Mouse (Mus musculus) leukemia stem cell, adult 10-12 weeks (primary cell): Measurements from ENCODE around the gene Mlst8. TPM values are rescaled to one million over a fixed set of nuclear protein-coding genes. Genes with fewer than 3 reads are reported as not detected.

ENCODE experiments used
- polyA plus RNA-seq: library from polyadenylated mRNA; stranded (reverse); fragments of >175 nt; gene quantifications from 2 replicates; pipeline ENCODE4 v1.2.3, GENCODE M21; 2012; ENCODE audit warnings: low replicate concordance

Mlst8 gene
- polyA plus RNA-seq, result 6.4 and 15.9 TPM in 2 replicates

DNA sequence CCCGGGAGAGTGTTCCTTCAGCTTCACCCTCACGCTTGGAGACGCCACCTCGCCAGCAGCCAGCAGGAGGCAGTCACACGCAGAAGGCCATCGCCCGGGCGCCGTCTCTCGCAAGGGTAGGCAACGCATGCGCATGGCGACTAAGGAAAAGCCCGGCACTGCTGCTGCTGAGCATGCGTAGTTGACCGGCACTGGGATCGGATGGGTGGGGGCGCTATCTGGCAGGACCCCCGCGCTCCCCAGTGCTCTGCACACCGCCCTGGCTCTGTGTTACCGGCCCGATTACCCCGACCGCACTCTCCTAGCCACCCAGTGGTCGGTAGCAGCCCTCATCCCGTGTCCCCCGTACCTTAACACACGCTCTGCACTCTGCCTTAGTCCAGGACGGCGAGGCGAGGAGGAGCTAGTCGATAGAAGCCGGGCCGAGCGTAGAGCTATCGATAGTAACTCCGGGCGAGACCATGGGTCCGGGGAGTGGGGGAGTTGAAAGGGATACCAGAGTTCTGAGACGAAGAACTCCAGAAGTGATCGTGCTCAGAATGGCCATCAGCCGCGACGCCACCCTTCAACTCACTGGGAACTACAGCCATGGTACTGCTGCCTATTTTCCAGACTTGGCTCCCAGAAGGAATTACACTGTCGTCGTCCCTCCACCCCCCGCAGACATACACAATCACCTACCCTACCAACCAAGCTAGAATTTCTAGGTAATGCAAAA is at the start of gene Mlst8:
TSS of gene Mlst8 (minus strand) at position 416 of the 718 bp plus-strand sequence.

DNA sequence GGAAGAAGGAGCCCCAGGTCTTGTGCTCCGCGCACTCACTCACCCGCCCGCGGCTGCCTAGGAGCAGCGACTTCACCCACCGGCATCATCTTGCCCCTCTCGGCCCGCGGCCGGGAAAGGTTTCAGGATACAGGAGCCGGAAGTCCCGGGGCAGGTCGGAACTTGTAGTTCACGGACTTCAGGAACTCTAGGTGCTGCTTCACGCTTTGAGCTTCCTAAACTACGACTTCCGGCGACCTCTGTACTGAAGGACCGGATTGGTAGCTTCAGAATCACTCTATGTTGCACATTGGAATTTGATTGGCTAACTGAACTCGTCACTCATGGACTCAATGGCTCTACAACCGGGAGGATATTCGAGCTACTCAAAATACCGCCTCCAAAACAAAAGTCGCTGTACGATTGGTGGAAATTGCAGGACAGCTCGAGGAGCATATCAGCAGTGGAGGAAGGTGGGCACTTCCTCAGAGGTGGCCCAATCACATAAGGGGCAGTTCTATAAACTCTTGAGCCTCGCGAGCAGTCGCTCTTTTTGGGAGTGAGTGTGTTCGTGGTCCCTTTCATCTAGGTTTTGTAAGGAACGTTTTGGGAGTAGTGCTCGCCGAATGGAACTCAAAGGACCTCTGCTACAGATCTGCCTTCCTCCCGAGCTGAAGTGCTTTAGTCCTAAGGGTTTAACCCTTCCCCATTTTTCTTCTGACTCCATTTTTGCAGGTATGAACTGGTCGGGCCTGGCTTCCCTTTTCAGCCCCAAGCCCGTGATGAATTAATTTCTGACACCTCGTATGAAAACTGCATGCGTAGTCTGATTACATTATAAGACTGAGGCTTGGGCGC is 49.1 kb upstream of the Mlst8 start, which contains the start of gene Traf7:
TSS of gene Traf7 (minus strand) at position 216 of the 837 bp plus-strand sequence.

DNA sequence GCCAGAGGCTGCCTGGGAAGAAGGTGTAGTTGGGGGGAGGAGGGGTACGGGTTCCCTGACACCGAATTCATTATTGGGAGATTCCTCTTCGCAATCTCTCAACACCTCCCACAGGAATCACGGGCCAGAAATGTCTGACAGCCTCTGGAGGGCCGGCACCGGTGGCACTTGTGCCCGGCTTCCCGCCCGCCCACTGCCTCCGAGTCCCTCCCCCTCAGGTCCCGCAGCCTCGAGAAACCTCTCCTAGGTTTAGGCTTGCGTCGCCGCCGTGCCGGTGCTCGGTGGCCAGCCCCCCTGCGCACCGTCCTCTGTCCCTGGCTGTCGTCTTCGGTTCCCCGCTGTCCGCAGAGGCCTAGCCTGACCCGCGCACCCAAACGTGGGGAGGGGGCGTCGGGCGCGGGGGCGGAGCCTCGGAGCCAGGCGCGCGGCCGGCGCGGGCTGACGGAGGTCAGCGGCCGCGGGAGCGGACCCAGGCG is 9.3 kb upstream of the Mlst8 start, which contains the start of gene Caskin1:
TSS of gene Caskin1 (plus strand) at position 416 of the 476 bp plus-strand sequence.

DNA sequence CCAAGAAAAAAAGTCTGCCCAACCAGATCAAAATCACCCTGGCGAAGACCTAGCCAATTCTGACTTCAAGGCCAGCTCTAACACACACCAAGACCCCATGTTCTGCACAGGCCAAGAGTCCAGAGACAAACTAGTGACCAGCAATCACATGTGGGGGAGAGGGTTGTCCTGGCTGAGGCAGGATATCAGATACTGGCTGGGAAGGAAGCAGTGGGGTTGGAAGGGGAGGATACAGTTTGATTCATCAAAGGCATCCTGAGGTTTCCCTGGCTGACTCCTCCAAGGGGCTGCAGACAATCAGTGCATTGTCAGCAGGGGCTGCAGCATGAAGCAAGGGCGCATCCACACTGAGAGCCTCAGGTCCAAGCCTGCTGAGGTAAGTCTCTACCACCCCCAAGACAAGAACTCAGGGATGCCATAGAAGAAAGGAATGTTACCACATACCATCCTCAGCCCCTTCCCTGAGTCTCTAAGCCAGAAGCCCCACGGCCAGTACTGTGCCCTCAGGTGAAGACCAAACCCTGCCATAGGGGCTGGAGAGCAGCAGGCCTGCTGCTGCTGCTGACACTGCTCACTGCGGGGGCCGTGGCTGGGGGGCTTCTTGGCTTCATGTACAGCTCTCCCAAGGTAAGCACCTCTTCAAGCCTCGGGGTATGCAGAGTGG is 5.1 kb downstream of the Mlst8 start, which contains the start of gene Bricd5:
TSS of gene Bricd5 (plus strand) at position 273 of the 664 bp plus-strand sequence.

DNA sequence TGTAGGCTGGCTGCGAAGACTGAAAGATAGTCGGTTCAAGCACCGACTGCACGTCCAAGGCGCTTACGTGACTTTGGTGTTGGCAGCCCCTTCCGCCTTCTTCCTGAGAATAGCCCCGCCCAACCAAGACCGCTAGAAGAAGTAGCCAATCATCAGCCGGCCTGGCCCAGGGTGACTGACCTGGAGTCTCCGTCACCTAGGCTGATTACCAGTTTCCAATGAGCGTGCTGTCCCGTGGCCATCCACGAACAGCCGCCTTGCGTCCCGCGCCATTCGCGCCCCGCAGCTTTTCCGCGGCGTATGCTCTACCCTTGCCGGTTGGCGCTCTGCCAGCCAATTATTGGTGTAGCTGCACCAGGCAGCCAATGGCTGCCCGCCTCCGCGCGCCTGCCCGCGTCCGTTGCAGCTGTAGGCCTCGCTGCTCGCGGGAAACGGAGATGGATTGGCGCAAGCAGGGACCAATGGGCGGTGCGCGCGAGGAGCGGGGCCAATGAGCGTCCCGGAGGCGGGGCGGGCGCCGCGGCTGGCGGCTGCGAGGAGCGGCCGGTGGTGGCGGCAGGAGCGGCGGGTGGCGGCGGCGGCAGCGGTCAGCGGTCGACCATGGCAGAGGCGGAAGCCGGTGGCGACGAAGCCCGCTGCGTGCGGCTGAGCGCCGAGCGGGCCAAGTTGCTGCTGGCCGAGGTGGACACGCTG is 8.8 kb downstream of the Mlst8 start, which contains the start of the genes E4f1 and Pgp:
TSS of gene E4f1 (minus strand) at position 404 of the 693 bp plus-strand sequence.
TSS of gene Pgp (plus strand) at position 483 of the 693 bp plus-strand sequence.

DNA sequence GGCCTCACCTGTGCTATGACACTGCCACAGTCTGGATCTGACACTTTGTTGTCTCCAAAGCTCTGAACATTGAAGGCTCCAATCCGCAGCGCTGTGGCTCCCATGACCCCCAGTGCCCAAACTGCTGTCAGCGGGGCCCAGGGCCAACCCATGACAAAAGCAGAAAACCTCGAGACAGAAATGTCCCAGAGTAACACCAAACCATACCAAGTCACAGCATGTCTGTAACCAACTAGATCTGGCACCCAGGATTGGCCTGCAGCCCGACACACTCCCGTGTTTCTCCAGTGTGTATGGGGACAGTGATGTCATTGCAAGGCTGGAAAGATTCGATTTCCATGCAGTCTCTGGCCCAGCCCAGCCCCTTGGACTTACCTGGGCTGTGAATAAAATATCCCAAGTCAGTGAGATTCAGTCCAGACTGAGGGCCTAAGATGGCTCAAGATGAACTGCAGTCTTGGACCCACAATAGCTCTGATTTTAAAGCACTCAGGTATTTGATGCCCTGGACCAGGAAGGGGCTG is 36.2 kb downstream of the Mlst8 start, which contains the start of gene Dnase1l2:
TSS of gene Dnase1l2 (minus strand) at position 474 of the 524 bp plus-strand sequence.

DNA sequence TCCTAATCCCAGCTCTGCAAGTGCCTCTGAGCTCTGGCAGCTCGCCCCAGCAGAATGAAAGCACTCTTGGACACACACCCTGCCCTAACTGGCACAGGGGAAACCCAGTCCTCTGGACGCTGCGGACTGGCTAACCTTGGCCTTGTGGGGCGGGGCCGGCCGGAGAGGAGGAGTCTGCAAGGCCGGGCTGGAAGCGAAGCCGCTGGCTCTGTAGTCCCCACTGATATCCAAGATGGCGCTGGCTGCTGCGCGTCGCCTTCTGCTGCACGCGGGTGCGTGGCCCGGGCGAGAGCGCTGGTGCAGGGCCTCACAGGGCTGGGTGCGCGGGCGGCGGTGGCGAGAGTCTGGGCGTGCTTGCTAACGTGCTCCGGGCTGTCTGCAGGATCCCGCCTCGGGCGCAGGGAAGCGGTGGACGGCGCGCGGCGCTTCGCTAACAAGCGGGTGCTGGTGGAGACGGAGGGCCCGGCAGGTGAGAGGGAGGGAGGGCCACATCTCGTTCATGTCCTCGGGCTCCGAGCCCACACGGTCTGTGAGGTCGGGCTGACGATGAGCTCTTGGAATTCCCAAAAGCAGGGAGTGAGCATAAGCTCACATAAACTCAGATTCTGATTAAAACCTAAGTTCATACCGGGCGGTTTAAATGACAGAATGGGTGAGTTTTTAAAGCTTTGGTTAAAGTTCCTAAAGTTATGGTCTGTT is 52.3 kb downstream of the Mlst8 start, which contains the start of gene Eci1:
TSS of gene Eci1 (plus strand) at position 171 of the 699 bp plus-strand sequence.

Other genes starting within 250 kb of the Mlst8 start
- gene Ccnf, start 227.6 kb downstream of the Mlst8 start, polyA plus RNA-seq, result 65.1 and 76.8 TPM in 2 replicates
- gene Abca17, start 128.0 kb downstream of the Mlst8 start, polyA plus RNA-seq, result not detected in 2 replicates
- gene Abca3, start 127.1 kb downstream of the Mlst8 start, polyA plus RNA-seq, result 33.9 and 35.9 TPM in 2 replicates
- 278 and 467 TPM in 2 replicates for gene Rnps1, start 64.5 kb downstream of the Mlst8 start, polyA plus RNA-seq
- gene Eci1, start 52.4 kb downstream of the Mlst8 start, polyA plus RNA-seq, result 47.6 and 50.3 TPM in 2 replicates
- gene Dnase1l2, start 36.0 kb downstream of the Mlst8 start, polyA plus RNA-seq, result 0.41 TPM in 1 of 2 replicates, not detected in the other
- 21.8 and 23.0 TPM in 2 replicates for gene E4f1, start 8.8 kb downstream of the Mlst8 start, polyA plus RNA-seq
- gene Pgp, start 8.7 kb downstream of the Mlst8 start, polyA plus RNA-seq, result 86.0 and 114 TPM in 2 replicates
- 0.56 and 0.61 TPM in 2 replicates for gene Bricd5, start 5.2 kb downstream of the Mlst8 start, polyA plus RNA-seq
- gene Caskin1, start 9.5 kb upstream of the Mlst8 start, polyA plus RNA-seq, result 0.03 TPM in 1 of 2 replicates, not detected in the other
- gene Traf7, start 48.9 kb upstream of the Mlst8 start, polyA plus RNA-seq, result 121 and 190 TPM in 2 replicates
- 0.14 and 1.1 TPM in 2 replicates for gene Rab26, start 55.1 kb upstream of the Mlst8 start, polyA plus RNA-seq
- gene Pkd1, start 70.8 kb upstream of the Mlst8 start, polyA plus RNA-seq, result 8.9 and 14.3 TPM in 2 replicates
- gene Tsc2, start 153.6 kb upstream of the Mlst8 start, polyA plus RNA-seq, result 37.0 and 60.0 TPM in 2 replicates
- 4.3 and 4.4 TPM in 2 replicates for gene Nthl1, start 153.6 kb upstream of the Mlst8 start, polyA plus RNA-seq
- gene Slc9a3r2, start 171.2 kb upstream of the Mlst8 start, polyA plus RNA-seq, result 2.0 and 5.8 TPM in 2 replicates
- gene Npw, start 179.4 kb upstream of the Mlst8 start, polyA plus RNA-seq, result 1.1 and 4.6 TPM in 2 replicates
- 144 and 147 TPM in 2 replicates for gene Zfp598, start 190.6 kb upstream of the Mlst8 start, polyA plus RNA-seq
- gene Syngr3, start 210.9 kb upstream of the Mlst8 start, polyA plus RNA-seq, result 0.56 and 0.62 TPM in 2 replicates
- 134 TPM in 2 replicates for gene Gfer, start 217.1 kb upstream of the Mlst8 start, polyA plus RNA-seq
- 0.69 and 1.8 TPM in 2 replicates for gene Noxo1, start 217.2 kb upstream of the Mlst8 start, polyA plus RNA-seq
- gene Tbl3, start 228.6 kb upstream of the Mlst8 start, polyA plus RNA-seq, result 20.7 and 32.9 TPM in 2 replicates
- 0.42 and 0.46 TPM in 2 replicates for gene Rnf151, start 239.0 kb upstream of the Mlst8 start, polyA plus RNA-seq
- gene Rps2, start 239.0 kb upstream of the Mlst8 start, polyA plus RNA-seq, result 69.0 and 456 TPM in 2 replicates
- 350 and 503 TPM in 2 replicates for gene Ndufb10, start 245.4 kb upstream of the Mlst8 start, polyA plus RNA-seq
- not detected in 2 replicates for gene Rpl3l, start 248.7 kb upstream of the Mlst8 start, polyA plus RNA-seq